Mouse (Mus musculus): Measurements from ENCODE around the gene Ttc36. TPM values are rescaled to one million over a fixed set of nuclear protein-coding genes. Genes with fewer than 3 reads are reported as not detected.

The Ttc36 gene
- polyA plus RNA-seq, 1 experiment from 2014 or later: 0.28 TPM

- ATAC-seq (no peak), DNase-seq (ENCODE audit: low spot score) (no peak)
- H3K36me3 ChIP-seq (ENCODE audit: control insufficient read depth, insufficient read depth, low read length): peaks cover 100% of the 10 kb centered on the region
- no peak overlapping the region for H3K4me3 ChIP-seq (ENCODE audit: low read depth, low read length)
- no peaks in the 10 kb centered on the region for H3K9me3 ChIP-seq (replicated peaks; ENCODE audit: control insufficient read depth, low read length)
- WGBS: 91% methylated on average over 5 of the region's 5 CpGs
- H3K4me2 ChIP-seq (ENCODE audit: low read length): no peak overlapping the region
- no peak overlapping the region for H3K27ac ChIP-seq (ENCODE audit: low read depth, low read length)
- H3K27me3 ChIP-seq (replicated peaks; ENCODE audit: control insufficient read depth, insufficient read depth, low read length): no peaks in the 10 kb centered on the region
- H3K4me1 ChIP-seq (ENCODE audit: control insufficient read depth, insufficient read depth, low read length): no peaks in the 10 kb centered on the region
- H3K9ac ChIP-seq (ENCODE audit: low read length): no peak overlapping the region
These were observed 14.7 kb upstream of the Ttc36 start for GRCm38 (mm10) chr9:44817522-44817921.

GRCm38 (mm10) chr9:44814179-44814578 is 11.3 kb upstream of the Ttc36 start:
- DNase-seq (ENCODE audit: low spot score) (no peak), ATAC-seq (no peak)
- Histone ChIP-seq H3K9ac (ENCODE audit: low read length) (no peak overlapping the region), H3K4me2 (ENCODE audit: low read length) (no peak overlapping the region), H3K4me1 (ENCODE audit: control insufficient read depth, insufficient read depth, low read length) (no peaks in the 10 kb centered on the region), H3K27me3 (replicated peaks; ENCODE audit: control insufficient read depth, insufficient read depth, low read length) (no peaks in the 10 kb centered on the region), H3K36me3 (ENCODE audit: control insufficient read depth, insufficient read depth, low read length) (peaks cover 100% of the 10 kb centered on the region), H3K9me3 (replicated peaks; ENCODE audit: control insufficient read depth, low read length) (no peaks in the 10 kb centered on the region), H3K4me3 (ENCODE audit: low read depth, low read length) (no peak overlapping the region), H3K27ac (ENCODE audit: low read depth, low read length) (no peak overlapping the region)
- WGBS: 95% methylated on average over 8 of the region's 8 CpGs

GRCm38 (mm10) chr9:44810316-44810715 is 7.4 kb upstream of the Ttc36 start:
- Histone ChIP-seq H3K9me3 (replicated peaks; ENCODE audit: control insufficient read depth, low read length) (no peaks in the 10 kb centered on the region), H3K27ac (ENCODE audit: low read depth, low read length) (no peak overlapping the region), H3K9ac (ENCODE audit: low read length) (no peak overlapping the region), H3K4me3 (ENCODE audit: low read depth, low read length) (no peak overlapping the region), H3K4me1 (ENCODE audit: control insufficient read depth, insufficient read depth, low read length) (no peaks in the 10 kb centered on the region), H3K36me3 (ENCODE audit: control insufficient read depth, insufficient read depth, low read length) (peaks cover 100% of the 10 kb centered on the region), H3K4me2 (ENCODE audit: low read length) (no peak overlapping the region), H3K27me3 (replicated peaks; ENCODE audit: control insufficient read depth, insufficient read depth, low read length) (no peaks in the 10 kb centered on the region)
- WGBS: 93% methylated on average over 10 of the region's 10 CpGs
- no peak for DNase-seq (ENCODE audit: low spot score)
- no peak for ATAC-seq

GRCm38 (mm10) chr9:44807778-44808177 is 4.9 kb upstream of the Ttc36 start:
- H3K4me1 ChIP-seq (ENCODE audit: control insufficient read depth, insufficient read depth, low read length): no peaks in the 10 kb centered on the region
- DNase-seq (ENCODE audit: low spot score) (no peak), ATAC-seq (no peak)
- no peak overlapping the region for H3K4me3 ChIP-seq (ENCODE audit: low read depth, low read length)
- WGBS: 95% methylated on average over 10 of the region's 10 CpGs
- H3K27ac ChIP-seq (ENCODE audit: low read depth, low read length): no peak overlapping the region
- peaks cover 83% of the 10 kb centered on the region for H3K36me3 ChIP-seq (ENCODE audit: control insufficient read depth, insufficient read depth, low read length)
- no peak overlapping the region for H3K9ac ChIP-seq (ENCODE audit: low read length)
- H3K4me2 ChIP-seq (ENCODE audit: low read length): no peak overlapping the region
- H3K9me3 ChIP-seq (replicated peaks; ENCODE audit: control insufficient read depth, low read length): no peaks in the 10 kb centered on the region
- H3K27me3 ChIP-seq (replicated peaks; ENCODE audit: control insufficient read depth, insufficient read depth, low read length): no peaks in the 10 kb centered on the region

- Histone ChIP-seq H3K27me3 (replicated peaks; ENCODE audit: control insufficient read depth, insufficient read depth, low read length) (no peaks in the 10 kb centered on the region), H3K36me3 (ENCODE audit: control insufficient read depth, insufficient read depth, low read length) (peaks cover 77% of the 10 kb centered on the region), H3K9ac (ENCODE audit: low read length) (no peak overlapping the region), H3K27ac (ENCODE audit: low read depth, low read length) (no peak overlapping the region), H3K9me3 (replicated peaks; ENCODE audit: control insufficient read depth, low read length) (no peaks in the 10 kb centered on the region), H3K4me1 (ENCODE audit: control insufficient read depth, insufficient read depth, low read length) (no peaks in the 10 kb centered on the region), H3K4me3 (ENCODE audit: low read depth, low read length) (no peak overlapping the region), H3K4me2 (ENCODE audit: low read length) (no peak overlapping the region)
- ATAC-seq (no peak), DNase-seq (ENCODE audit: low spot score) (no peak)
- WGBS: 83% methylated on average over 5 of the region's 5 CpGs
These were observed 4.3 kb upstream of the Ttc36 start for GRCm38 (mm10) chr9:44807141-44807540.

GRCm38 (mm10) chr9:44805536-44805935 is 2.7 kb upstream of the Ttc36 start:
- ATAC-seq (no peak), DNase-seq (ENCODE audit: low spot score) (no peak)
- Histone ChIP-seq H3K9ac (ENCODE audit: low read length) (no peak overlapping the region), H3K27ac (ENCODE audit: low read depth, low read length) (no peak overlapping the region), H3K36me3 (ENCODE audit: control insufficient read depth, insufficient read depth, low read length) (peaks cover 61% of the 10 kb centered on the region), H3K4me3 (ENCODE audit: low read depth, low read length) (no peak overlapping the region), H3K9me3 (replicated peaks; ENCODE audit: control insufficient read depth, low read length) (no peaks in the 10 kb centered on the region), H3K27me3 (replicated peaks; ENCODE audit: control insufficient read depth, insufficient read depth, low read length) (no peaks in the 10 kb centered on the region), H3K4me2 (ENCODE audit: low read length) (no peak overlapping the region), H3K4me1 (ENCODE audit: control insufficient read depth, insufficient read depth, low read length) (no peaks in the 10 kb centered on the region)
- 96% methylated on average over 5 of the region's 5 CpGs for WGBS

- Histone ChIP-seq H3K4me1 (ENCODE audit: control insufficient read depth, insufficient read depth, low read length) (peaks cover 2% of the 10 kb centered on the region; the same call in 1 of the 2 replicates), H3K27ac (ENCODE audit: low read depth, low read length) (no peak overlapping the region), H3K9ac (ENCODE audit: low read length) (no peak overlapping the region), H3K4me3 (ENCODE audit: low read depth, low read length) (no peak overlapping the region), H3K4me2 (ENCODE audit: low read length) (no peak overlapping the region), H3K9me3 (replicated peaks; ENCODE audit: control insufficient read depth, low read length) (no peaks in the 10 kb centered on the region), H3K36me3 (ENCODE audit: control insufficient read depth, insufficient read depth, low read length) (peaks cover 52% of the 10 kb centered on the region), H3K27me3 (replicated peaks; ENCODE audit: control insufficient read depth, insufficient read depth, low read length) (no peaks in the 10 kb centered on the region)
- no peak for DNase-seq (ENCODE audit: low spot score)
- 88% methylated on average over 10 of the region's 10 CpGs for WGBS
- ATAC-seq: no peak
These were observed 1.8 kb upstream of the Ttc36 start for GRCm38 (mm10) chr9:44804678-44805077.

- peaks cover 22% of the 10 kb centered on the region for H3K36me3 ChIP-seq (ENCODE audit: control insufficient read depth, insufficient read depth, low read length)
- ATAC-seq (no peak), DNase-seq (ENCODE audit: low spot score) (no peak)
- no peak overlapping the region for H3K9ac ChIP-seq (ENCODE audit: low read length)
- H3K4me1 ChIP-seq (ENCODE audit: control insufficient read depth, insufficient read depth, low read length): peaks cover 8% of the 10 kb centered on the region
- no peak overlapping the region for H3K4me3 ChIP-seq (ENCODE audit: low read depth, low read length)
- 0 out of 2 replicates have a peak, but pooled peaks cover 3% of the 10 kb centered on the region for H3K27me3 ChIP-seq (replicated peaks; ENCODE audit: control insufficient read depth, insufficient read depth, low read length)
- H3K9me3 ChIP-seq (replicated peaks; ENCODE audit: control insufficient read depth, low read length): no peaks in the 10 kb centered on the region
- 82% methylated on average over 6 of the region's 6 CpGs for WGBS
- no peak overlapping the region for H3K27ac ChIP-seq (ENCODE audit: low read depth, low read length)
- H3K4me2 ChIP-seq (ENCODE audit: low read length): no peak overlapping the region
These were observed 1.2 kb downstream of the Ttc36 start for GRCm38 (mm10) chr9:44801669-44802068.

- peak overlapping the region; percentile 97 for H3K4me2 ChIP-seq (ENCODE audit: low read length)
- H3K36me3 ChIP-seq (ENCODE audit: control insufficient read depth, insufficient read depth, low read length): peaks cover 5% of the 10 kb centered on the region
- no peak overlapping the region for H3K27ac ChIP-seq (ENCODE audit: low read depth, low read length)
These were observed 2.9 kb downstream of the Ttc36 start for GRCm38 (mm10) chr9:44799958-44800324.

More at GRCm38 (mm10) chr9:44799958-44800324, 2.9 kb downstream of the Ttc36 start:
- ATAC-seq (no peak), DNase-seq (ENCODE audit: low spot score) (no peak)
- 0 out of 2 replicates have a peak, but pooled peaks cover 3% of the 10 kb centered on the region for H3K27me3 ChIP-seq (replicated peaks; ENCODE audit: control insufficient read depth, insufficient read depth, low read length)
- H3K9me3 ChIP-seq (replicated peaks; ENCODE audit: control insufficient read depth, low read length): no peaks in the 10 kb centered on the region
- WGBS: 34% methylated on average over 9 of the region's 9 CpGs
- H3K4me3 ChIP-seq (ENCODE audit: low read depth, low read length): peak overlapping the region; percentile 55
- peaks cover 8% of the 10 kb centered on the region for H3K4me1 ChIP-seq (ENCODE audit: control insufficient read depth, insufficient read depth, low read length)
- peak overlapping the region; percentile 69; the same call in 1 of the 2 replicates for H3K9ac ChIP-seq (ENCODE audit: low read length)
